Mouse (Mus musculus): ENCODE data around the gene Calcb.
"Not testable (repeated sequence)": the region's sequence is repeated elsewhere in the genome, so short reads cannot be mapped to it uniquely, and the experiment has no call there.

Calcb gene

DNA sequence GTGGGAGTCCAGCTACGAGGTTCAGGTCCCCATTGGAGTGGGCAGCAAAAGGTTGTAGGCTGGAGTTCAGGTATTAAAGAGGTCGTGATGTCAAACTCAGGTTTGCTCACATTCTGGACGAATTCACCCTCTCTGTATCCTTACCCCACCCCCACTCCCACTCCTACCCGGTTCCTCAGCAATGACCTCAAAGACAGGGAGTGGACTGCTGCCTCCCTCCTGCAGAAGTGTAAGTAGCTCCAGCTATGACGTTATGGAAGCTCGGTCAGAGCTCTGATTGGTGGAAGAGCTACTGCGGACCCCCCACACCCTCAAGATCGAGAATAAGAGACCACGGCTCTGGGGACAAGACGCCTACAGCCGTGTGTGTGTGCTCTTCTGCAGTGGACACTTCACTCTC is at the start of gene Calcb:
Calcb (plus strand) TSS at position 344 of the 400 bp plus-strand sequence.
- DNase-seq (ENCODE audit: low spot score in 2 of 2) = no peak

DNA sequence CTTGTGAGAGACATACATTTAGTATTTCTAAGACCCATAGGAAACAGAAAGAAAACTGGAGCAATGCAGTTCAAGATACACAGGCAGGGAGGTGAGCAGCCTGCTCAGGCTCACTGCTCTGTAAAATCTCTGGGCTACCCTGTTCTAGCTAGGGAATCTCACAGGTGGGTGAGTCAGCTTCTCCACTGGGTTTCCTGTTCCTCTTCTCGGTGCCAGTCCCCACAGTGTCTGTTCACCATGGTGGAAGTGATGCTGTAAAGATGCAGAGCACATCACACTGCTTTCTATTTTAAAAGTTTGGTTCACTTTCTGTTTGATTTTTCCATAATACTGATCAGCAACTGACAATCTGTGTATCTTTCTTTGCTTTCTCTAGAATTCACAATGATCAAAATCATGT is 47.0 kb upstream of the Calcb start:
- no peak for DNase-seq (ENCODE audit: low spot score in 2 of 2)

- no peak for DNase-seq (ENCODE audit: low spot score in 2 of 2)
Measured at GRCm38 (mm10) chr7:114672697-114673096, 45.7 kb upstream of the Calcb start.

GRCm38 (mm10) chr7:114692339-114692738 is 26.1 kb upstream of the Calcb start:
- DNase-seq (ENCODE audit: low spot score in 2 of 2) = no peak

- no peak for DNase-seq (ENCODE audit: low spot score in 2 of 2)
Measured at GRCm38 (mm10) chr7:114700871-114701270, 17.6 kb upstream of the Calcb start.

DNA sequence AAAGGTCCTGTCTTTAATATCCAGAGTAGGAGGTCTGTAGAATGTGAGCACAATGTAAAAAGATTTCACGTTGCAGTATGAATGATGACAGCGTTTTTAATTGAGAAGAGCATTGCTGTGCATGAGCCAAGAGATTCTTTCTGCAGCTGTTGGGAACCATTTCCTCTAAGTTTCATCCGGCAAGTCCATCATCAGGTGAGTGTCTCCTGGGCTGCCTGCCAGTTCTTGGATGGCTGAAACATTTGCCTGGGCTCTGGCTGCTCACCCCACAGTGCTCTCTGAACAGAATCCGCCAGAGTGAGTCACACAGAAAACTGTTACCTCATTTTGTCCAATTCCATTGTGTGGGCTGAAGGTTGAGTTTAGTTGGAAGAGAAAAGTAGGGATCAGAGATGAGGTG is 11.7 kb upstream of the Calcb start:
- DNase-seq (ENCODE audit: low spot score in 2 of 2) = no peak

GRCm38 (mm10) chr7:114707398-114707797 is 11.0 kb upstream of the Calcb start:
- DNase-seq (ENCODE audit: low spot score in 2 of 2) = no peak

DNA sequence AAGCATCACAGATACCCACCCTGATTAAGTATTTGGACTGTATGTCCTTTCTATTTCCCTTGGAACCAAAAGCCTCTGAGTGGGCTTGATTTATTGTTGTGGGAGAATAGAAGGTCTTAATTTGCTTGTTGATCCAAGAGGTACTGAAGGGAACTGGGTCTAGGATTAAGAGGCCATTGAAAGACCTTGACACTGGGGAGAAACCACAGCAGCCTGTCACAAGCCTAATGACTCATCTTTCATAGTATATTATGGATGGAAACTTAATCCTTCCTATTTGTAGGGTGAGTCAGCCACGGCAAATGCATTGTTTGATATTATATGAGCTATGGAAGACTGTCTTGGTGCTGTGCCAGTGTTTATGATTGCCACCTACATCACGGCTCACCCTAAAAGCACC is 8.0 kb upstream of the Calcb start:
- DNase-seq (ENCODE audit: low spot score in 2 of 2) = no peak

DNA sequence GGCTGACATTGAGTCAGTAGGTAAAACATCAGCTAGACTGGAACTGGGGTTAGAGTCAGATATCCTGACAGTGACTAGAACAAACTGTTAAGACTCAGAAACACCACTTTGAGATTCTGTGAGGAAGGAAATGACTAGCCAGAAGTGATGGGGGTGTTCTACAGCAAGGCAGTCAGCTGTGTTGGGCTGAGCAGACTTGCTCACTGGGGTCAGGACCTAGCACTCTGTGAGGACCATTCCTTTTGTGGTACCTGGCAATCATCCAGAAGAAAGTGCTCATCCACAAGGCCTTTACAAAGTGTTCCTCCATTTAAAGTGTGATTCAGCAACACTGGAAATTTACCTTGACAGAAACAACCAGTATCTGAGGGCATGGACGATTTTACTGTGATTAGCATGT is 5.9 kb upstream of the Calcb start:
- DNase-seq (ENCODE audit: low spot score in 2 of 2) = no peak

GRCm38 (mm10) chr7:114719381-114720131 is 1.1 kb downstream of the Calcb start:
- DNase-seq (ENCODE audit: low spot score in 2 of 2) = no peak

GRCm38 (mm10) chr7:114729696-114730095 is 11.3 kb downstream of the Calcb start:
- DNase-seq (ENCODE audit: low spot score in 2 of 2) = not testable (repeated sequence)

DNA sequence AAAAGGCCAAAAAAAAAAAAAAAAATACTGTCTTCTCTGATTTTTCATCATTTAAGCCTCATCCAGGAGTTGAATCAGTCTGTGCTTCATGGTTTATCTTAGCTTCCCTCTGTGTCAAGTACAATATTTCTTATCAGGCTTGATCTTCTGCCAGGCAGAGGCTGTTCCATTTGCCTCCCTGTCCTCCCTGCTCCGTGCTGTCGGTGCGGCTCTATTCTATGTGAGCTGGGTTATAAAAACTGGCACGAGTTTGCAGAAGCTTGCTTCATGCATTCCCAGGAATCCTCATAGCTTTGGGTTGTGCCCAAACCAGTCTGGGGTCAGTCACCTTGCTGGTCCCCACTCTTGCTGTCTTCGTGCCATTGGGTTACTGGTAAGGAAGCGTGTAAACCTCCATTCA is 12.7 kb downstream of the Calcb start:
- no peak for DNase-seq (ENCODE audit: low spot score in 2 of 2)

GRCm38 (mm10) chr7:114731700-114732099 is 13.3 kb downstream of the Calcb start:
- DNase-seq (ENCODE audit: low spot score in 2 of 2) = not testable (repeated sequence)

GRCm38 (mm10) chr7:114736256-114736655 is 17.8 kb downstream of the Calcb start:
- DNase-seq (ENCODE audit: low spot score in 2 of 2) = no peak

GRCm38 (mm10) chr7:114738166-114738565 is 19.7 kb downstream of the Calcb start:
- no peak for DNase-seq (ENCODE audit: low spot score in 2 of 2)

- no peak for DNase-seq (ENCODE audit: low spot score in 2 of 2)
Measured at GRCm38 (mm10) chr7:114740360-114741165, 22.1 kb downstream of the Calcb start.

DNA sequence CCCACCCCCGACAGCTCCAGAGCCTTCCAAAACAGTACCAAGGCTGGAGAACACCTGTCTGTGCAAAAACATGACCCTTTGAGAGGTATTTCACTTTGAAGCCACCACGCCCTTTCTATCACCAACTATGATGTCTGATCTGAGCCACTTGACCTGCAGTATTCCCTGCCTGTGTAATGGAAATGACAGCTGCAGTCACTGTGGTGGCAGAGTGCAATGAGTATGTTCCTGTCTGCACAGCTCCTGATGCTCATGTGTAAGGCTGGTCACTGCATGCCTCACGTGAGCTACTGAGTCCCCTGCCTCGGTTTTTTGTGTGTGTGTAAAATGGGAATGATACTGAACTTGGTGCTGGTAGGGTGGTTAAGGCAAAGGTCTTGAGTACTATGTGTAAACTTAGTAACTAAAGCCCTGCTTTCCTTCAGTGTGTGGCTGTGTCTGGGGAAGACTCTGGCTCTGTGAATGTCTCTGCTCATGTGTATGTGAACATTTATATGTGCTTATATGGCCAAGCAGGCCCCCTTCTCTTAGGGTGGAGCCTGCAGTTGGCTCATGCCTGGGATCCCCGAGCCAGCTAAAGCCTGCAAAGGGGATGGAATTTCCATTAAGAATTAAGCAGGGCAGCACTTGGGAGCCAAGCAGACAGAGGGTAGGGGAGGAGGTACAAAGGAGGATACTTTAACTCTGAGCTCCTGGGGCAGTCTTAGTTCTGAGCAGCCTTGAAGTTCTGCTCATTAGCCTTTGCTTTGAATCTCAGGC is 24.8 kb downstream of the Calcb start, which contains the start of gene Insc:
Insc (plus strand) TSS at position 673 of the 759 bp plus-strand sequence.
- no peak for DNase-seq (ENCODE audit: low spot score in 2 of 2)

- DNase-seq (ENCODE audit: low spot score in 2 of 2) = no peak
Measured at GRCm38 (mm10) chr7:114744639-114745245, 26.3 kb downstream of the Calcb start.

DNA sequence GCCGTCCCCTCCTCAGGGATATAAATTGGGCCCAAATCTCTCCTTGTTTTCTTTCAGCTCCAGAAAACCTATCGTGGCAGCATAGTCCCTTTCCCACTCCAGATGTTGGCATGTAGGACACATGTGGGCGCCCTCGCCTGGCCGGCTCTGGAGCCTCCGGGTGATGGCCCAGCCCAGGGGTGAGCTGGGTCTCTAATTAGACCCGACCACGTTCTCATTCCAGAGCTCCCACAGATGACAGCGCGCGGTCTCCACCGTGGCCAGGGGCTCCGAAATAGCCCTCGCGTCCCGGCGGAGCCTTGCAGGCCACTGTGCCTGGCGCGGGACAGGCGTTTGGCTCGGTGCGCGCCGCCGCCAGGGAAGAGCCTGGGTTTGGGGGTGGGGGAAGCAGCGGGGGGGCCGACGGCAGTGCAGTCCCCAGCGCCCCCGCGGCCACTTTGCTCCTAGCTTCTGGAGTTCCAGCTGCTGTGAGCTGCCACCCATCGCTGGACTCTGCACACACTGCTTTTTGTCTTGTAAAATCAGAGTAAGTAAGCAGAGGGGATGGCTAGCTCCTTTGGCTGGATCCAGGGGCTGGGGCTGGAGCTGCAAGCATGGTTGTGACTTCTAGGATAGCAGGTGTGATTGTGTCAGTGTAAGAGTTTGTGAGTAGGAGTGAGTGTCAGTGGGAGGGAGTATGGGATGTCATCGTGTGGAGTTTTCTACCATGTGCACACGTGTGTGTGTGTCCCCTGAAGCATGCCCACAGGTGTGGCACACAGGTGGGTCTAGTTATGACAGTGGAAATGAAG is 27.2 kb downstream of the Calcb start:
- DNase-seq (ENCODE audit: low spot score in 2 of 2) = no peak

GRCm38 (mm10) chr7:114747596-114747995 is 29.2 kb downstream of the Calcb start:
- no peak for DNase-seq (ENCODE audit: low spot score in 2 of 2)

DNA sequence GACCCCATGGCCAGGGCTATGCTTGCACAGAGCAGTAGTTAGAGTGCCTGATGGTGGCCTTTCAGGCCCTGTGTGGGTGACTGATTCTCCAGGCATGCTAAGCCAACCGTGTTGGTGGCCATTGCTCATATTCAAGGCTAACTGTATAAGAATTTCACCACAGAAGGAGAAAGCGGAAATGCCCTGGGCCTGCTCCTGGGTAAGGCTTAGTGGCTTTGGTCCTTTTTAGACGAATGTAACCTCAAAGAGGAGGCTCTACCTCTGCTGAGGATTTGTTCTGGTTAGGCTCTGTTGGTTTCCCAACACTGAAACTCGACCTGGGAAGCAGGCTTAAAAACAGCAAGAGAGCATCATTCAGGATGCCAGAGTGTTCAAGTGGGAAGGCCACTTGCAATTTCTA is 29.8 kb downstream of the Calcb start:
- no peak for DNase-seq (ENCODE audit: low spot score in 2 of 2)
